Mouse (Mus musculus) spleen, adult 2 months (tissue): ENCODE data around the gene Gm21860.
"Not testable (repeated sequence)": the region's sequence is repeated elsewhere in the genome, so short reads cannot be mapped to it uniquely, and the experiment has no call there.

Experiments
- CTCF ChIP-seq: fragments of 200-500 bp; IDR thresholded peaks from 2 replicates; pipeline ENCODE4 v1.5.1; 2011; ENCODE audit warnings: mild to moderate bottlenecking, inconsistent platforms; ENCODE audit not compliant: insufficient read depth, insufficient read length, insufficient replicate concordance; ENCODE audit errors: extremely low read depth
- POLR2A ChIP-seq: fragments of 200-500 bp; IDR thresholded peaks from 2 replicates; pipeline ENCODE4 v1.6.1; 2011; ENCODE audit warnings: low read depth, low read length, inconsistent platforms

DNA sequence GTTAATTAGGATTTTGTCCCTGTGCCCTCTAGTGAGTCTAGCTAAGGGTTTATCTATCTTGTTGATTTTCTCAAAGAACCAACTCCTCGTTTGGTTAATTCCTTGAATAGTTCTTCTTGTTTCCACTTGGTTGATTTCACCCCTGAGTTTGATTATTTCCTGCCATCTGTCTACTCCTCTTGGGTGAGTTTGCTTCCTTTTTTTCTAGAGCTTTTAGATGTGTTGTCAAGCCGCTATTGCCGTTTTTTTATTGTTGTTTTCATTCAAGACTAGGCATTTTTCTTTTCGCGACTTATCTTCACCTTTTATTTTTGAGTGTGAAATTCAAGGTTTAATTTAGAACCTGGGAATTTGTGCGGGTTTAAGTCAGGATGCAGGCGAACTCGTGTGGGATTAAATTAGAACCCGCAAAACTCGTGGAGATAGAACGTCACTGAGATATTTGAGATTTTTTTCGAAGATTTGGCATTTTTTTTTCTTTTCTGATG lies 24.8 kb downstream of the Gm21860 start:
- TF ChIP-seq CTCF, POLR2A: not testable (repeated sequence)
